Mouse (Mus musculus) forelimb bud, embryonic 11.5 days (tissue): ENCODE results near the gene Kcnj4.

Source experiments
- DNase-seq: peaks from one replicate; pipeline ENCODE4 v3.0.0-alpha.2; 2012; ENCODE audit warnings: low read depth, low spot score

Gene Kcnj4

DNA sequence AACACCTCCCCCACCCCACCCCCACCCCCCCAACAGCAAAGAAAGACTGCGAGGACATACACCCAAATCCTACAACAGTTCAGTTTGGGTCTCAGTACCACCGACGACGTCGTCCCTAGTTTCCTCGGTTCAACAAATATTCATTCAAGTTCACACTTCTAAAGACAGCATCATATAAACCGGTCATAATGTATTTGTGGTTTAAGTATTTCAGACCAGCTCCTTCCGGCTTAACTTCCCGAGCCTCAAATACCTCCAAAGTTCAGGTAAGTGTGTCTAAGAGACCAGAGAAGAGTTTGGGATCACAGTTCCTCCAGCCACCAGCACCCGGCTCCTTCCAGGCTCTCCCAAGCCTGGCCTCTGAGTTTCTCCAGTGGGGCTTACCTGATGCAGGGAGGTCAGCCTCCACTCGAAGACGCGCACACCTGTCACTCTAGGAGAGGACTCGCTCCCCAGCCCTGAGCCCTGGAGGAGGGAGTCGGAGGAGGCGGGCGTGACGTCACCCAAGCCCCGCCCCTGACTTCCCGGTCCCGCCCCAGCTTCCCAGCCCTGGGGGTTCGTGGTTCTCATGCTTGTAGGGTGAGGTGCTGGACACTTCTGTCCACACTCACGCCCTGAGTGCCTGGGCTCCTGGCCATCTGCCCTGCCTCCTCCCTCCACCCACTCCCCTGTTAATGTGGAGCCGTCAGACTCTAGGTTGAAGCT, 49.8 kb downstream of the Kcnj4 start, which contains the start of gene Csnk1e:
Gene Csnk1e, minus strand, starts transcription at position 461 of the 705 bp plus-strand sequence.
- DNase-seq = peak; percentile 35

DNA sequence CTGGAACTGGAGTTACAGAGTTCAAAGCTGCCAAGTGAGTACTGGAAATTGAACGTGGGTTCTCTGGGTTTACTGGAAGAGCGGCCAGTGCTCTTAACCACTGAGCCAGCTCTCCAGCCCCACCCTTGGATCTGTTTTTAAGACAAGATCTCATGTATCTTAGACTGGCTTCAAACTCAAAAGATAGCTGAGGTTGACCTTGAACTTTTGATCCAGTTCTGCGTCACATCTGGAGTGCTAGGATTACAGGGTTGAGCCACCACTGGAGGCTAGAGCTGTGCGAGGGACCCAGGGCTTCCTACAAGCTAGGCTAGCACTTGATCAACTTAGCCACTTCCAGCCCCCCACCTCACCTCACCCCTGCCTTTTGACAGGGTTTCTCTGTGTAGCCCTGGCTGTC, 51.2 kb downstream of the Kcnj4 start:
- DNase-seq = no peak

DNA sequence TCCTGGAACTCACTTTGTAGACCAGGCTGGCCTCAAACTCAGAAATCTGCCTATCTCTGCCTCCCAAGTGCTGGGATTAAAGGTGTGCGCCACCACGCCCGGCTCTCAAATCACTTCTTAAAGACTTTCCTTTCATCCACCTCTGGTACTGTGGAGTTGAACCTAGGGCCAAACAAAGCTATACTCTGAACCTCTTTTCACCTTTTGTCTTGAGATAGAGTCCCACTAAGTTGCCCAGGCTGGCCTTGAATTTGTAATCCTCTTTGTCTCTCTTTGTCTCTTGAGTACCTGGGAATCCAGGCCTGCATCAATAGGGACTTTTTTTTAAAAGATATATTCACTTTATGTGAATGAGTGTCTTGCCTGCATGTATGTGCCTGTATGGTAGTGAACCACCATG, 57.0 kb downstream of the Kcnj4 start:
- no peak for DNase-seq

DNA sequence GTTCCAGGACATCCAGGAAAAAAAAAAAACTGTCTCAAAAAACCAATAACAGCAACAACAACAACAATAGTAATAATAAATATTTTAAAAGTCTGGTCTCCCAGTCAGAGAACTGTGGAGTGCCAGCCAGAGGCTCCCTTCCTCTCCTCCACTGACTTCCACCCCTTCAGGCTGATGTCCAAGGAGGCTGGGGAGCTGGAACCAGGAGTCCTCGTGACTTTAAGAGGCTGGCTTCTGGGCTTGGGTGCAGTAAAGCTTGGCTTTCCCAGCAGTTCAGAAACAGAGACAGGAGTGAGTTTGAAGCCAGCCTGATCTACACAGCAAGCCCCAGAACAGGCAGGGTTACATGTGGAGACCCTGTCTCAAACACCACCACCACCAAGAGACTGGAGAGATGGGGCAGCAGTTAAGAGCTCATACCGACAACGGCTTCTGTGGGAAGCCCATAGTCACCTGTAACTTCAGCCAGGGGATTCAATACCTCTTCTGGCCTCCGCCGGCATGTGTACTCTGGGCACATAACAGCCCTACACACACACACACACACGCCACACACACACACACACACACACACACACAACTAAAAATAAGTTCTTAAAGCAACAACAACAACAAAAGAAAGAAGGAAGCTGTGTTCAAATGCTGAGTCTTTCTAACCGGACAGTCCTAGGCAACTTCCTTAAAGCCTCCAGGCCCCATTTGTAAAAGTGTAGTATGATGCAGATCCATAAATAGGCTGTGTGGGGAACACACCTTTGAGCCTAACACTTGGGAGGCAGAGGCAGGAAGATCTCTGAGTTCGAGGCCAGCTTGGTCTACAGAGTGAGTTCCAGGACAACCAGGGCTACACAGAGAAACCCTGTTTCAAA, 59.0 kb downstream of the Kcnj4 start:
- DNase-seq = no peak

DNA sequence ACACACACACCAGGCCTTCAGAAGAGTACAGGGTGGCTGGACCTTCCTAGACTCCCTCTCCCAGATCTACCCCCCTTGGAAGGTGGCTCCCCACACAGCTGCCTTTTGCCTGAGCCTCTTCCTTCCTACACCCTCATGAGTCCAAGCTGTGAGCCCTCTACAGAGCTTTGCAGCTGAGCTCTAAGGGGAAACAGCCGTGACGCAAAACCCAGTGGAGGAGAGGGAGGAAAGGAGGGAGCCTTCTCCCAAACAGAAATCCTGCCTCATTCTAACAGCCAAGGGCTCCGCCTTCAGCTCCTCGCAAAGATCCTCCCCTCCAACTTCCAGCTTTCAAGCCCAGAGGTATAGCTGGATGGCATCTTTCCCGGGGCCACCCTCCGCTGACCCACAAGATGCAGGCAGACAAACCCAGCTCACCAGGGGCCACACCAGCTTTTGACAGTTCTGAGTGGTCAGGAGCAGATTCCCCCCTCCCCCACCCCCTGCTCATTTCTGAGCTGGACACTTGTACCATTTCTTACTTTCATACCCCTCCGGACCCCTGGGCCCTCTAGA, 61.1 kb downstream of the Kcnj4 start:
- no peak for DNase-seq

DNA sequence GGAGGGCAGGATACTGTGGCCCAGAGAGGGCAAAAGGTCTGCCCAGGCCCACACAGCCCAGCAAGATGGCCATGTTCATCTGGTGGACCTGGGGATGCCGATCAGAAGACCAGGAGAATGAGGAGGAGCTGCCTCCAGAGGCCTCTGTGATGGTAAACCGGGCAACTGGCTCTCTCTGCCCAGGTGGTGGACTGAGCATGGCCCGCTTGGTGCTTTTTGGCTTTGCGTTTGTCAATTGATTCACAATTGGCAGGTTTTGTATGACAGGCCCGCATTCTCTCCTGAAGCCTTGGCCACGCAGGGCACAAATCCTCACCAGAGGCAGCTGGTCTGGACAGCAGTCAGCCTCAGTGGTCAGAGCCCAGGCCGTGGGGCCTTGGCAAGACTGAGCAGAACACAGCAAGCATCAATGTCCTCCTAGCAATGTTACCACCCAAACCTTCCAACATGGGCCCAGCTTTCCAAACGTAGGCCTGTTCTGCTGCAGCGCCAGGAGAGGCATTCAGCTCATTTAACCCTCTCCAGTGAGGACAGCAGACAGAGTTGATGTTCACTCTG, 62.0 kb downstream of the Kcnj4 start:
- no peak for DNase-seq

DNA sequence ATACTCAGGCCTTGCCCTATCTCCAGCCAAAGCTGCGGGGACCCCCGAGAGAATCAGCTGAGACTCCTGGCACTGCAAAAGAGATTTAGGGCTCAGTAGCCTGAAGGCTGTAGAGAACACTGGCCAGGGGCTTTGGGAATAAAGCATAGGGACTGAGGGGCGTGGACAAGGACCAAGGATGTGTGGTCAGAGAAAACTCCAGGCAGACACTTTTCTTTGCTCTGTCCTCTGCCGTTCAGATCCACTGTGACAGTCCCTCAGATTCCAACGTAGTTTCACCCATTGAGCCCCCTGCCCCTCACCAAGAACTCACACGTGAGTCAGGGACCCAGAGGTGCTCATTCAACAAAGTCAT, 62.8 kb downstream of the Kcnj4 start:
- no peak for DNase-seq

DNA sequence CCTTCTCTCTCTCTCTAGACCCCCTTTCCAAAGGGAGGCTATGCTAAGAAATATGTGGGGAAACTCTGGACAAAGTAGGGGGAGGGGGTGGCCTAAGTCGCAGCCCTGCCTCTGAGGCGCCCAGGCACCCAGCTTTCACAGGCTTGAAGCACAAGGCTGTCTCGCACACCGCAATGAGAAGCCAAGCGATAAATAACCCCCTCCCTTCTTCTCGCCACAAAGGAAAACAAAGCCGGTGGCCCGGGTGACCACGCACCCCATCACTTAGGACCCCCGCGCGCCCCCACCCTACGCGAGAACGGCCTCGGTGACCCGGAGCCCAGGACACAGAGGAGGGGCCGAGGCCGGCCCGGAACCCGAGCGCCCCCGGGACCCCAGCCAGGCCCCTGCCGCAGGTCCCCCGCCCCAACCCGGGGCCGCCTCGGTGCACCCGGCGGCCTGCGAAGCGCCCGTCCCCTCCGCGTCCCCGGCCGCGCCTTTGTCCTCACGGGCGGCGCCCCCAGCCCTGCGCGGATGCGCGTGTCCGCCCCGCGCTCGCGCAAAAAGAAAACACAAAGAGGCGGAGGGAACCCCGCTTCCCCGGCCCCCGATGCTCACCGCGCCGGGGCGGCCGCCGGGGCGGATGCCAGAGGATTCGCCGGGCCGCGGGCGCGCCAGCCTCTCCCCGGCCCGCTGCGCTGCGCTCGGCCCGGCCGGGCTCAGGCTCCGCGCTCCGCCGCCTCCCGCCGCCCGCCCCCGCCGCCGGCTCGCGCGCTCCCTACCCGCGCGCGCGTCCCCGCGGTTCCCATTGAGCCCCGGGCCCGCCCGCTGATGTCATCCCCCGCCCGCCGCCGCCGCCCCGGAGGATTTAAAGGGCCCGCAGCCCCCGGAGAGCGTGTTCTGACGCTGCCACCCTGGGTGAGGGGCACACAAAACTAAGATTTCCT, 63.4 kb downstream of the Kcnj4 start:
- peak; percentile 49 for DNase-seq

DNA sequence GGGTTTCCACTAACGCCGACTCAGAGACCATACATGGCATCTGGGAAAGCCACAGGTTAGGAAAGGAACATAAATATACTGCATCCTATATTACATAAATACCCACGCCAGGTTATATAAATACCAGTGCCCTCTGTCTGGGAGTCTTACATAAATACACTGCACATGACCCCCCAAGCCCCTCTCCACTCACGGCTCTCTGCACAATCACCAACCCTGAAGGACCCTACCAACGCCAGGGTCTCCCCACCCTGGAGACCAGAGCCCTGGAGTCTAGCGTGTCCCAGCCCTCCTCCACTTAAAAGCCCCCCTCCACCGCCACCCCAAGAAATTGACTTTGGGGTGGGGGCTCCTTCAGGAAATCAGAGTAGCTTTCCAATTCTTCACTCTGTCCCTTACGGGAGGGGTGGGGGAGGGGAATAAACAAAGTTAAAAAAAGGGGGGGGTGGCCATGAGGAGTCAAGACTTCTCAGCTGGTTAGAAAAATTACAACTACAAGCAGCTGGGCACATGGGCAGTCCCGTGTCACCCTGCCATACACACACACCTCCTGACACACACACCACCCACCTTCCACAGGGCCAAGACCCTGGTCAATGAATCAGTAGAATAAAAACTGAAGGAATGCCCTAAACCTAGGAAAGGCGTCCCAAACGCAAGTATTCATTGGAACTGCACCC, 64.2 kb downstream of the Kcnj4 start:
- DNase-seq = no peak

DNA sequence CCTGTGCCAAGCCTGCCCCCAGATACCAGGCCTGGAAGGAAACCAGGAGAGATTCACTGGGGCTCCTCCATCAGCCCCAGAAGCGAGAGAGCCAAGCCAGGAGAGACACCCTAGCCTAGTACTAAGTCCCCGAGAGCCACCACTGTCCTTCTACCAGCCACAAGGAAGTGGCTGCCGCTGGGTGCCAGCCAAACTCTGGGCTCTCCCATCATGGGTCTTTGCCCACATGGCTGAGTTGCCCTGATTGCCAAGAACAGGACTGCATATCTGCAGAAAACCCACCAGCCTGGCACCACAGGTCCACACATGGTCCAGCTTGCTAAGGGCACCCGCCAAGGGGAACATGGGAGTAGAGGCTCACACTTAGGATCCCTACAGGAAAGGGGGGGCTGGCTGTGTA, 64.8 kb downstream of the Kcnj4 start:
- DNase-seq = no peak

DNA sequence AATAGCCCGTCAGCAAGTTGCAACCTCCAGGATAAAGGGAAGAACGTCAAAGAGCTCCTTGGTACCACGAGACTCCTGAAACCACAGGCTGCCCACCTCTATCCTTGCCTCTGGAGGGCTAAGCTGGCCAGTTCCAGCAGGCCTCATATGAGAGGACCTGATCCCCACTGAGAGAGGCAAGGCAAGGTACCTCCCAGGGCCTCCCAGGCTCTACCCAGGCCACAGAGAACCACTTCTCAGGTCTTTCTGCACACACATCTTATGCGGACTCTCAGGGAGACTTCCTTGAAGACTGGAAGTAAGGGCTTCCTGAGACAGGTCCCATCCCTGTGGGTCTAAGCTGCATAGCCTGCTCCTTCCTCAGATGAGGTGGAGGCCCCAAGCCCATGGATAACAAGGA, 65.7 kb downstream of the Kcnj4 start:
- no peak for DNase-seq

DNA sequence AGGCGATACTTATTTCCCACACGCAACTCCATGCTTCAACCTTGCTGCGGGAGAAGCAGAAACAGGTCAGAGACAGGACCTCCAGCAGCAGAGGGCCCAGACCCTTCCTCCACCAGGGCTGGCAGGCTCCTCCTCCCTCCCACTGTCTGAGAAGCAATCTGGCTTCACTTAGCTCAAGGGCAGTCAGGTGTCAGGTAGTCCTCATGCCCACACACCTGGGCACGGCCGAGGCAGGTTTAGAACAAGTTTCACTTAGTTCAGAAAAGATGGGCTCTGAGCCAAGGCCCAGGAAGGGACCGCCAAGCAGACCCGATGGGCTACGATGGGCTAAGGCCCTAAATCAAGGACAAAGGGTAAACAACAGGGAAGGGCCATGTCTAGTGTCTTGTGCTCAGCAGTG, 66.2 kb downstream of the Kcnj4 start:
- DNase-seq = no peak

DNA sequence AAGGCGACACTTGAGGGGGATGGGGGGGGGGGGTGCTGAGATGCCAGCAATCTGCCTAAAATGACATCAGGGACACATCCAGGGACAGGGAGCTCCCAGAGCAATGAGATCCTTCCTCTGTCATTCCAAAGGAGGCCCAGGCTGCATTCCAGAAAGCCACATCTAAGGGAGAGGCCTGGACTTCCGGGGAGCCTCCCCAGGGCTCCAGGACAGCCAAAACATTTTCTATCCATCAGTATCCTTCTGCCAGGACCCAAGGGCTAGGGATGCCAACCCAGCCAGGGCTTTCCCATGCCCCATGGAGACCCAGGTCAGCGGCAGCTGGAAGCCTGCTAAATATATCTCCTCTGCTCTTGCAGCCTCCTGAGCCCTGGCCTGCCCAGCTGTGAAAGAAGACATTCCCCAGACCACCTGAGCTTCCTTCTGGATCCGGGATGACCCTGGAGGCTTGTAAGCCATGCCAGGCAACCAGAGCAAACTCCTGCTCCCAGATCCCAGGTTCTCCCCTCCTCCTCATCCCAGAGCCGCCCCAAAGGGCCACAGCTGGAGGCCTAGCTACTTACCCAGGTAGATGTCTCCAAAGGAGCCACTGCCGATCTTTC, 66.7 kb downstream of the Kcnj4 start:
- no peak for DNase-seq

DNA sequence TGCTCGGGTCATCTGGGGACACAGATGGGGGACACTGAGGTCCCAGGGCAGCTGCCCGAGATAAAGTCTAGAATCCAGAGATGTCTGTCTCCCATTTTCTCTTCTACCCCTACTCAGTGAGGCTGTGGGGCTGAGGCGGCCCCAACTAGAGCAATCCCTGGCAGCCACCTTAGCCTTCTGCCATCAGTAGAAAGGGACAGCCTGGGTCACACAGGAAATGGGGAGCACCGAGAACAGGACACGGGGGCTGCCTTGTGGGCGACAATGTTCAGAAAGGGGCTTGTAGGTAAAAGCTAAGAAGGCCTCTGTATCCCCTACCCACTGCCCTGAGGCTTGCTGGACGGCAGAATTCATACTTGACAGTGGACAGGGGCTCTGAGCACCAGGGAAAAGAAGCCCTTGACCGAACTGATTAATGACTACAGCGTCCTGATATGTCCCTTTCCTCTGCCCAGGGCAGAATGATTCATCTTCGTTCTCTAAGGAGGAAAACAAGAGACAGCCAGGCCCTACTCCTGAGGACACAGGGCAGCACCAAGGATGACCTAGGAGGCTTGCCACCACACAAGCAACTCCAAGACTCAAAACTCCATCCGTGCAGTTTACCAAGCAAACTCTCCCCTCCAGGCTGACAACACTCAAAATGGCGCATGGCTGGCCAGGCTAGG, 67.4 kb downstream of the Kcnj4 start:
- DNase-seq = no peak

DNA sequence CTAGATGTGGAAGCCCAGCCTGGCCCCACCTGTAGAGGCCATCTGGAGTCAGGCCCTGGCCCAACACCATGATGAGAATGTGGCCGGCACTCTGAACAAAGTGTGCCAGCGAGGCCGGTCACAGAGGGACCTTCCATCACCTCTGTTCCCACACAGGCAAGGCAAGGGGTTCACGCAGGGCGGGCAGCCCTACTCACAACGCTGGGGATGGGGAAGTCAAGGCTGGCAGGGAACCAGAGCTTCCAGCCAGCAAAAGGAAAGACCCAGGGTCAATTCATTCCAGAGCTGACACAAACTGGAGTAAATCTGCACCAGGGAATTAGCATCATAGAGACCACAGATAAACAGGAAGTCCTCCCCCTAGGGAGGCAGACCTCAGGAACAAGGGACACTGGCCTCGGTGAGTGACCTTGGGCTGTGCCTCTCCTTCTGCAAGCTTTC, 68.5 kb downstream of the Kcnj4 start:
- no peak for DNase-seq

DNA sequence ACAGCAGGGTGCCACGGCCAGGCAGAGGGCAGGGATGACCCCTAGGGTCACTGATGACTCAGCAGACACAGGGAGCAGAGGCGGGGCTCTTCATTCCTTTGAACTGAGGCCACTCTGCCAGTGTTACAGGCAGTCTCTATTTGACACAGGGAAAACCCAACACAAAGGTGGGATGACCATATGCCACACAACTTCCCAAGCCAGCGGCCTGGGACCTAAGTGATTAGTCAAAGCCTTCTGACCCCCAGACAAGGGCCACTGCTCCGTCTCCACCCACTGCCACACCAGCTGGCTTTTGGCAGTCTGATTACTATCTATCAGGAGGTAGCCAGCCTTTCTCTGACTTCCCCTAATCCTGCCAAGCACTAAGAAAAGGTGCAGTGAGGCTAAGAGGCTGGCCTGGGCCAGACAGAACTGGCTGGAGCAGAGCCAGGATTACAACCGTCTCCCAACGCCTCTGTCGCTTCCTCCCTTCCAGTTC, 69.8 kb downstream of the Kcnj4 start:
- no peak for DNase-seq
